Mouse (Mus musculus) gastrocnemius, adult 18-20 months (tissue): ENCODE results near the gene H2-Ab1. TPM values are rescaled to one million over a fixed set of nuclear protein-coding genes. Genes with fewer than 3 reads are reported as not detected.

Source experiments
- DNase-seq: peaks from one replicate; pipeline ENCODE4 v3.0.0; 2021; ENCODE audit warnings: low spot score
- total RNA-seq, 2 experiments: library from RNA; stranded (reverse); gene quantifications; 2 replicates each; pipeline ENCODE4 v1.2.3; 2021

Gene H2-Ab1
- total RNA-seq, 2 experiments from 2014 or later, result 3.0 to 4.8 TPM

DNA sequence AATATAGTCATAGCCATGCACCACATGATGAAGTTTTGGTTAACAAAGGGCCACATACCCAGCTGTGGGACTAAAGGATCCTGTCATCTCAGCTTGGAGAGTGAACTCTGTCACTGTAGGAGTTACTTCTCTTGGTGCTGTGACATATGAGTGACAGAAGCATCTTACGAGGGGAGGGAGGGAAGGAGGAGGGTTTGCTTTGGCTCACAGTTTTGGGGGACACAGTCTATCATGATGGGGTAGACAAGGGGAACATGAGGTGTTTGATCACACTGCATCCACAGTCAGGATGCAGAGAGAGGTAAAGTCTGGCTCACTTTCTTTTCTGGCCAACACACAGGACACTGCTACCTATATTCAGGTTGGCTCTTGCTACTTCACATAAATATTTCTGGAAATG lies 24.3 kb downstream of the H2-Ab1 start:
- DNase-seq, result no peak

DNA sequence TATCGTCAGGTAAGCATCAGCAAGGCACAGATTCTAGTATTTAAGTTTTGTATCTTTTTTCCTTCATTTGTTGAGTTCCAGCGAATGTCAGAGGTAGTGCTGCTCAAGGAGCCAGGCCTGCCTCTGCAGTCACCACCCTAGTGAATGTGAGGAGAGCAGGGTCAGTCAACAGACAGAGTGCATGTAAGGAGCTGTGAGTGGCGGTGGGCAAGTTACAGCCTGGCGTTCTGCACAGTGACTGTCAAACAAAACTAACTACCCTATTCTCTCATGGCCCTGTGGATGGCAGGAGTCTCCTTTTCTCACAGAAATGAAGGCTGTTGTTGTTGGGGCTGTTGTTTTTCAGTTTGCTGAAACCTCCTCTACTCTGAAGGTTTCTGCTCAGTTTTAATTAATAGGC lies 27.9 kb downstream of the H2-Ab1 start:
- no peak for DNase-seq

DNA sequence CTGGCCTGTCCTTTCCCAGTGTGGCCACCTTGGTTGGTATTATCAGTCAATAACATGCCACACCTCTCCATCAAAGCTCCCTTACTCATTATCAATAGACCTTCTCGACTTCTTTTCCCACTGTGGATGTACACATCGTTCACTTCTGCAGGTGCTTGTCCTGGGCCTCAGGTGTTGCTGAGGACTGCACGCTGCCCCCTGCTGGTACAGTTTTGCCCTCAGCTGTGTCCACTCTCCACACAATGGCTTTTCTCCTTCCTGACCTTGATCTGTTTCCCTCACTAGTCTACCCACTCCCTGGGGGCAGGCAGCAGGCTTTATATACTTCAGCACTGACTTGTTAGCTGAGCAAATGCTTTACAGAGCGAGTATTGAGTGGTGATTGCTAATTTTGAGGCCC lies 28.4 kb downstream of the H2-Ab1 start:
- no peak for DNase-seq

- DNase-seq, result no peak
Measured at GRCm38 (mm10) chr17:34286501-34286900, 29.0 kb downstream of the H2-Ab1 start.

- DNase-seq, result no peak
Measured at GRCm38 (mm10) chr17:34286999-34287398, 29.5 kb downstream of the H2-Ab1 start.

DNA sequence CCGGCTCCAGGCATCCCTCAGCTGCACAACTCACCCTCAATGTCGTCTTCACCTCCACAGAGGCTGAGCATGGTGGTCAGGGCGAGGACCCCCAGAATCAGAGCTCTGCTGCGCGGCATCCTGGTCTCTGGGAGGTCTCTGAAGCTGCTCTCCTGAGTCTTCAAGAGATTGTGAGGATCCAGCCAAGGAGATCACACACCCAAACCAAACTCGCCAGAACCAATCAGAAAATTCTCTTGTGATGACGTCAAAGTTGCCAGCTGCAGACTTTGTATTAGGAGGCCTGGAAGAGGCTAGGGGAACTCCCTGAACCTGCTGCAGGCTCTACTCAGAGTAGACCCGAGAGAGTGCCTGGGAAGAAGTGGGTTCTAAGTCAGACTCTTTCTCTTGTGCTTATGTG lies 30.2 kb downstream of the H2-Ab1 start, which contains the start of gene H2-Aa:
Gene H2-Aa, minus strand, starts transcription at position 176 of the 400 bp plus-strand sequence.
- peak; percentile 86 for DNase-seq

- DNase-seq, result no peak
Measured at GRCm38 (mm10) chr17:34288131-34288530, 30.6 kb downstream of the H2-Ab1 start.

DNA sequence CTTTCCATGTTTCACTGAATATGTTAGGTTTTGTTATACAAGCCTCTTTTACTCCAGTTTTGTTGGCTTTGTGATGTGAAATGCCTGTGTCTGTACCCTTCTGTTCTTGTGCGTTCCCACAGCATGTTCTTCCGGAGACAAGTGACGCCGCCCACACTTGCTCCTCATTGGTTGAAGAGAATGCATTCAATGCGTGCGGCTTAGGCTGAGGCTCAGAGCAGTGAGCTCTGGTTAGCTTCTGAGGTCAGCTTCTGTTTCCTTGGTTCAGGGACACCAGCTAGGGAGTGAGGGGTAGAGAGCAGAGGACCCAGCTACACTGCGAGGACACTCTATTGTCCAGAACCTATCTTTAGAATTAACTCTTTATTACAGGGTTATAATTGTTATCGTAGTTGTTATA lies 34.1 kb downstream of the H2-Ab1 start:
- peak; percentile 68 for DNase-seq

DNA sequence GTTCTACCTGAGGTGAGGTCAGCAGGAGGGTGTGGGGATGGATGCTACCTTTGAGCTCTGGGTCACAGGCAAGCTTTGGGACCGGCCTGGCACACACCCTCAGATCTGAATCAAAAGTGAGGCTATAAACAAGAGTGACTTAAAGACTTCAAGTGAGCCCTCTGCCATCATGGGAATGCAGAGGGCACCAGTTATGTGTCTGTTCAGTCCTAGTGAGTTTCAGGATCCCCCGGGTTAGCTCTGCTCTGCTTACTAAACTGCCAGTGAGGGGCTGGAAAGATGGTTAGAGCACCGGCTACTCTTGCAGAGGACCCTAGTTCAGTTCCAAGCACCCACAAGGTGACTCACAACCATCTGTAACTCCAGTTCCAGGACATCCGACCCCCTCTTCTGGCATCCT lies 35.1 kb downstream of the H2-Ab1 start:
- no peak for DNase-seq

GRCm38 (mm10) chr17:34293533-34293932 lies 36.0 kb downstream of the H2-Ab1 start:
- no peak for DNase-seq

DNA sequence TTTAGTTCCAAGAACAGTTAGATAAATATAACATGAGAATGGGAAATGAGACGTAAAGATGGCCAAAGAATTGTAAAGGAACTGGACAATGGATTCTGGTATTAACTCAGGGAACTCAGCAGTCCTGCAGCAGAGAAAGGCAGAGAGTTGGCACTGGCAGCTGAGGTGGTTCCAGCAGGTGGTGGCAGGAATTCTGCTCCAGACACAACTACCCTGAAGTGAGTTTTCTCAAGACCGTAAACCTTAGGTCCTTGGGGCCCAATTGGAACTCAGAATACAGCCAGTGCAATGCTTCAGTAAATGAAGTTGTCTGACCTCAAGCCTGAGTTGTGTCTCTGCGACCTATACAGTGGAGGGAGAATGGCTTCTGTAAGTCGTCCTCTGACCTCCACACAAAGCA lies 36.8 kb downstream of the H2-Ab1 start:
- DNase-seq, result no peak

- DNase-seq, result no peak
Measured at GRCm38 (mm10) chr17:34295307-34295706, 37.8 kb downstream of the H2-Ab1 start.

DNA sequence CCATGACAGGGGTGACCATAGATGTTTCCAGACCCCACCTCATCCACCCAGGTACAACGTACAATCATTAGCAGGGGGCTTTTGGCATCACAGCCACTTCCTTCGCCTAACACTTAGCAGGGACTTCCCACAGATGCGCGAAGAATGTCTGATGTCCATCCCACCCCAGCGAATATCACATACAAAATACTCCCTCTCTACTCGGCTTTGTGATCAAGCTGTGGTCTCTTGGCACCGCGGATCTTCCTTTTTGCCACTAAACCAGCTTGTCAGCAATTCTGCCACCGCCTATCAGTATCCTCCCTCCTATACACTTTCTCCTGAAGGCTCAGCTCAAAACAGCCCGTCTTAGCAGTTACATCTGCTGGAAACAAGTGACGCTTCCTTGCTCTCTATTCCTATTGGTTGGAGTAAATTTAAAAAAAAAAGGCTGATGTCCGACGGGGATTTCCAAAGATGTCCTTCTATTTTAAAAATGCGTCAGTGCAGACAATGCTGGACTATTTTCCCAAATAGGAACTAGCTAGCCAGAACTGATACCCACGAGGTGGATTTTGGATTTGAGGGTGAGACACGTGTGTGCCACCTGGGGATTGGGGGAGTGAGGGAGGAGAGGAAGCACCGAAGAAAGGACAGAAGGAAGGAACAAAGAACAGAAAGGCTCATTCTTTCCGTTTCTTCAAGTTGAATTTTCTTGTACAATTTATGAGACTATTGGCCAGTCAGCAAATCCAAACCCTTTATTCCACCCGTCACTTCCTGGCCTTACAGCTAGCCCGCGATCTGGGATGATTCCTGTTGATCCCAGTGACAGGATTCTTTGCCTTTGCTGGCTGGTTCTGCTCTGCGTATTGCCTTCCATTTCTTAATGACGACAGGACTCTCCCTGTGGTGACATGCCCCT lies 38.7 kb downstream of the H2-Ab1 start:
- DNase-seq, result peak; percentile 62

GRCm38 (mm10) chr17:34299356-34299755 lies 41.9 kb downstream of the H2-Ab1 start:
- DNase-seq, result no peak

DNA sequence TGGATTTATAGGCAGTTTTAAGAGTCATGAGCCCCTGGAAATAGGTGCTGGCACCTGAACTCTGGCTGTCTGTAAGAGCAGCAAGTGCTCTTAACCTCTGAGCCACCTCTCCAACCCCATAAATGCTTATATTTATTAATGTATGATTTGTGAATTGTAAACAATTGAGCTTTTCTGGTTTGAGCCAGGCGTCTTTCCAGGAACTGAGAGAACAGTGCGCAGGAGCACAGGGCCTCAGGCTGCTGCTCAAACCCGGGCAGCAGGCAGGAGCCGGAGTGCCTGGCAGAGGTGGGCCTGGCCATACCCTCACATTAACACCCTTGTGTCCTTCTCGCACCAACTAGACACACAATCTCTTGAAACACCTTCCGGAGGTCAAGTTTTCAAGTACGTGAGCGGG lies 42.6 kb downstream of the H2-Ab1 start:
- no peak for DNase-seq

DNA sequence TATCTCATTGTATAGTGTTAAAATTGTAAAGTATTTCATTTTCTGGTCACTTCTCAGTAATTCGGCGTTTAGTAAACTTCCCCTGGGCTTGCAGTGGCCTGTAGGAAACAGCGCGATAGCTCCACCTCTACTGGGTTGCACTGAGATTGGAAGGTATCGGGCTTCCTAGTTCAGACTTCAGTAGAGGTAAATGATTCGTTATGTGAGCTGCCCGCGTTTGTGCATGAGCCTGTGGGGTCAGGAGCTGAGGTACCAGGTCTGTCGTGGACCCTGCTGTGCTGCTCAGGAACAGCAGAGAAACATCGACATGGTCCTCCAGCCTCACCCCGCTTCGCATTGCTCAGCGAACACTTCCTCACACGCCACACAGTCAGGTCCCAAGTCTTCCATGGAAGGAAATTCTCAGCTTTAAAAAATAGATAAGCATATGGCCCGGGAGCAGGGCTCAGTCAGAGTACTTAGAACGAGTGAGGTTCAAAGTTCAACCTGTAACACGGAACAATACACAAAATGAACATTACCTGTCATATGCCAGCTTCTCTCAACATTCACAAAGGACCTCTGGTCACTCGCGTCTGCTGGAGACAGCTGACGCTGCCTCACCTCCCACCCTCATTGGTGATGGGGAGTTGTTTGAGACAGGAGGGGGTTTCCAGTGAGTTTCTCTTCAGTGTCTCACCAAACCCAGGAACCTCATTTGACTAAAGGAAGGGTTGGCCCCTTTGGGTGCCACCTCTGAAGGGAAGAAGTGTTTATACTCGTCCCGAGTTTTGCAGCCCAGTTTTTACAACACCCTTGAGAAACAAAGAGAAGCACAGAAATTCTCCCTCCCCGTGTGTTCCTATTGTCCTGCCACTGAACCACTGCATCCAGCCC lies 43.4 kb downstream of the H2-Ab1 start:
- no peak for DNase-seq

DNA sequence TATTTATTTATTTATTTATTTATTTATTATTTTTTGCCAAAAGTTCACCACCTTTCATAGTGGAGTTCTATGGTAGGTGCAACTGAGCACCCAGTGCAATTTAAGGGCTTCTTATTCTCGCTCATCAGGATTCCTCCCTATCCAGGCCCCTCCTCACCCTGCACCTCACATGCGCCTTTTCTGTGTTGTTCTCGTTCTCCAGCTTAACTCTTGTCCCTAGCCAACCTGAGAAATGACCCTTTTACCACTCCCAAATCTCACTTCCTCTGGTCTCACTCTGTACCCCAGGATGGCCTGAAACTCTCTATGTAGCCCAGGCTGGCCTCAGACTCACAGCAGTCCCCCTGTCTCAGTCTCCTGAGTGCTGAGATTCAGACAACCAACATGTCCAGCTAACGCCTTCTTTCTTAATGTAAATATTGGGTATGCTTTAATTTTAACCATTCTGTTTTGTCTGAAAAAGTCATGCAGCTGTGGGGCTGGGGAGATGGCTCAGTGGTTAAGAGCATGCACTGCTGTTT lies 44.2 kb downstream of the H2-Ab1 start:
- no peak for DNase-seq

DNA sequence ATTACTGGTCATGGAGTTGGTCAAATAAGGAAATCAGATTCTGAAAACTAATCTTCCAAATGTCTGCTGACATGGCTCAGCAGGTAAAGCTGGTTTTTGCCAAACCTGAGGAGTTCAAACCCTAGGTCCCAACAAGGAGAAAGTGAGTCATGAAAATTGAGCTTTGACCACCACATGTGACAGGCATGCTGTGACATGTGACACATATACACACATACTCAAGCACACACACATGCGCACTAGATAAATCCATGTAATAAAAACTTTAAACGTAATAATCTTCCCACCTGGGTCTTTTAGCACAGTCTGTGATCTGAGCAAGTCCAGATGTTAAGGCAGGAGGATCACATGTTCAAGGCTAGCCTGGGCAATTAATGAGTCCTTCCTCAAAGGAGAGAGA lies 46.3 kb downstream of the H2-Ab1 start:
- DNase-seq, result no peak

DNA sequence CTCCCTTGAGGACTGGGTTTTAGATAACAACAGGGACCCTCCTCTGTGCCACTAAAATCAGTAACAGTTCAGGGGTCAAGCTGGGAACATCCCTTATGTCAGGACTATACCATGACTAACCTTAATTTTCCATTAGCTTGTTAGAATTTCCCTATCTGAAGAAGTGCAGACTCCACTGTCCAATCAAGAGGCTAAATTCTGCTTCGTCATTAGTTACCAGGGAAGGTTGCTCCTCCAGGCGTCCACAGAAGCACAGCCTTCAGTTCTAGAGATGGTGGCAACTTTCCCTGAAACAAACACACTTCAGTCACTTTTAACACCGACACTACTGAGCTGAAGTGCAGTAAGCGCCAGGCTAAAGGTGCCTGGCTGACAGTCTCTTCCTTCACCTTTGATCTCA lies 47.3 kb downstream of the H2-Ab1 start:
- DNase-seq, result peak; percentile 81

GRCm38 (mm10) chr17:34305380-34306030 lies 48.0 kb downstream of the H2-Ab1 start, which contains the start of gene H2-Eb1:
Gene H2-Eb1 (plus strand): TSS chr17:34305867.
- DNase-seq, result peak; percentile 86

GRCm38 (mm10) chr17:34306407-34306806 lies 48.9 kb downstream of the H2-Ab1 start:
- no peak for DNase-seq
